Mouse (Mus musculus): ENCODE measurements around the gene Obox2.
"Not testable (repeated sequence)": the region's sequence is repeated elsewhere in the genome, so short reads cannot be mapped to it uniquely, and the experiment has no call there.

The Obox2 gene

DNA sequence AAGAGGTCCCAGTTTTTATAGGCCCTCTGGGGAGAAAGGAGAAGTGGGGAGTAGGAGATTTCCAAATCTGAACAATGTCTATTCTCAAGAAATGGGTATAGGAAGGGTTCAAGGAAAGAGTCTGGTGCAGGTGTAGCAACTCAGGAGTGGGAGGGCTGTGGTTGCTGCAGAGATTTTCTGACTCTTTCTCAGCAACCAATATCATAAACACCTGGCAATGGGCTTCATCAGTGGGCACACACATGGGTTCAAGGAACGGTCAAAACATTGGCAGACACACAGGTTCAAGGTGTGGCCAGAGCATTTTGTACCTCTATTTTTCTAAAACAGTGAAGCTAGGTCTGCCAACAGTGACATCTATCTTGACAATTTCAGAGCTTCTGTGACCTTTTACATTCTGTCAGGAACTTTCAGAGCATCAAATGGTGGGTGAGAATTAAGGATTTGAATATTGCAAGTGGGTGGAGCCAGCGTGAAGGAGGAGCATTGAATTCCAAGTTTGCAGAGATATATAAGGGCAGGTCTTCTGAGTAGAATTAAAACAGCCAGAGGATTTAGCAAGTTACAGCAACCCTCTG lies at the start of gene Obox2, which contains the start of gene Obox1:
TSS of gene Obox2 (plus strand) at position 301 of the 578 bp plus-strand sequence.
TSS of gene Obox1 (plus strand) at position 528 of the 578 bp plus-strand sequence.
- DNase-seq (ENCODE audit: low spot score): not testable (repeated sequence)

DNA sequence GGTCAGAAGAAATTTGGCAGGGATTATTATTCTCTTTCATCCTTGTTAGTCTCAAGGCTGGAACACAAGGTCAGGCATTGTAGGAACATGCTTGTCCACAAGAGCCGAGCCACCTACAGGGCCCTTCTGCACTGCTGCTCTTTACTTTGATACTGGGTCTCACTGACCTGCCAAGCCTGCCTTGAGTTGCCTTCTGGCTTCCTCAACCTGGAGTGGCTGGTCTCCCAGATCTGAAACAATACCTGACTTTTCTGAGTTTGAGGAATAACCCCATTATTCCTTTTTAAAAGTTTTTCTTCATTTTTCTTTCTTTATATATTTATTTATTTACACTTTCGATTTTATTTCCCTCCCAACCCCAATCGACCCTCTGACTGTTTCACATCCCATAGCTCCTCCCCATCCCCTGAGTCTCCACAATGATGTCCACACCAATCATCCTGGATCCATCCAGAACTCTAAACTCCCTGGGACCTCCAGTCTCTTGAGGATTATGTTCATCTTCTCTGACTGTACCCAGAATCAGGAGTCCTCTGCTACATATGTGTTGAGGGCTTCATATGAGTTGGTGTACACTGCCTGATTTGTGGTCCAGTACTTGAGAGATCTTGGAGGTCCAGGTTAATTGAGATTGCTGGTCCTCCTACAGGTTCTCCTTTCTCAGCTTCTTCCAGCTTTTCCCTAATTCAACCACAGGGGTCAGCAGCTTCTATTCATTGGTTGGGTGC lies 10.8 kb downstream of the Obox2 start:
- not testable (repeated sequence) for DNase-seq (ENCODE audit: low spot score)

DNA sequence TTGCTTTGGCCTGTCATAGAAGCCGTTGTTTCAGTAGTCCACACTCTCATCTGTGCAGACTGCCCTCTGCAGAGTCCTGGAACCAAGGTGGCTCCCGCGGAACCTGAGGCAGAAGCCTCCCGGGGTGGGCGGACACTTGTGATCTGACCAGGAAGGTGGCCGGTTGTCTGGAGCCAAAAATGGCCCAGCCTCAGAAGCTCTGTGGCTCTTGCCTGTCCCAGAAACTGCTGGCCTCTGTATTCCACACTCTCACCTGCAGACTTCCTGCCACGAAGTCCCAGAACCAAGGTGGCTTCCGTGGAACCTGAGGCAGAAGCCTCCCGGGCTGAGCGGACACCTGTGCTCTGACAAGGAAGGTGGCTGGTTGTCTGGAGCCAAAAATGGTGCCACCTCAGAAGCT lies 18.3 kb downstream of the Obox2 start:
- not testable (repeated sequence) for DNase-seq (ENCODE audit: low spot score)

DNA sequence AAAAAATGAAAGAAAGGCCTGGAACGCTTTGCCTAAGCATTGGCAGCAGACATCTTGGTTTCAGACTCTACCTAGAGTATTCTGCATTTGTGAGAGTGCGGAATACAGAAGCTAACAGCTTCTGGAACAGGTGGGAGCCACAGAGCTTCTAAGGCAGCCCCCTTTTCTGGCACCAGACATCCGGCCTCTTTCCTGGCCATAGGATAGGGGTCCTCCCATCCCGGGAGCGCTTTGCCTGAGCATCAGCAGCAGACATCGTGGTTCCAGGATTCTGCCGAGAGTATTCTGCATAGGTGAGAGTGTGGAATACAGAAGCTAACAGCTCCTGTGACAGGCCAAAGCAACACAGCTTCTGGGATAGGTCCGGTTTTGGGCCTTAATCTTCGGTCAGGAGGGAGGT lies 29.5 kb downstream of the Obox2 start:
- not testable (repeated sequence) for DNase-seq (ENCODE audit: low spot score)

DNA sequence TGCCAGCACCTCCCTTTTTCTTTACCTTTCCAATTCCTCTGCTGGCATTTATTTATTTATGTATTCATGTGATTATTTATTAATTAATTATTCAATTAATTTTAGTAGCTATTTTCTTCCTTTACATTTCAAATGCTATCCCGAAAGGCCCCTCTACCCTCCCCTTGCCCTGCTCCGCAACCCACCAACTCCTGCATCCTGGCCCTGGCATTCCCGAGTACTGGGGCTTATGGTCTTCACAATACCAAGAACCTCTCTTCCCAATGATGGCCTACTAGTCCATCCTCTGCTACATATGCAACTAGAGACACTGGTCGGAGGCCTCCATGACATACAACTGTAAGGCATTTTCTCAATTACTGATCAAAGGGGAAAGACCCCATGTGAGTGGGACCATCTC lies 37.0 kb downstream of the Obox2 start:
- DNase-seq (ENCODE audit: low spot score): not testable (repeated sequence)
